23 mouse cellular contexts compared by ENCODE assay signal in genomic region chr8:81399071-81399470, GRCm38 (mm10). TPM values are rescaled to one million over a fixed set of nuclear protein-coding genes. Genes with fewer than 3 reads are reported as not detected.
DNase-seq lines count a peak whose midpoint lies in the region; ATAC-seq and TF ChIP-seq lines count a peak whose summit lies in the region.
"Had no signal": no experiment of that assay in that cellular context is flagged by ENCODE, and none has a peak within 500 bp of the region (broad histone marks: within the 10 kb centered on the region; RNA-seq: fewer than 3 reads in every experiment).

No protein-coding gene starts in this region.

- no peak for TF ChIP-seq POLR2A in brain, embryonic 14.5 days (IDR thresholded peaks at IDR 0.05; ENCODE audit: borderline replicate concordance, extremely low read depth, insufficient read depth, insufficient read length, poor library complexity, severe bottlenecking)

- H3K4me1 ChIP-seq in forebrain, embryonic 14.5 days (ENCODE audit: control insufficient read depth, insufficient read depth, low read length), result no peaks in the 10 kb centered on the region
- H3K4me1 ChIP-seq in forebrain, embryonic 16.5 days (replicated peaks; ENCODE audit: control insufficient read depth, insufficient read depth, low read length), result no peaks in the 10 kb centered on the region
- no peaks in the 10 kb centered on the region for H3K4me1 ChIP-seq in lung, postnatal 0 days (ENCODE audit: insufficient read depth, low read depth, low read length)
- H3K4me1 ChIP-seq: hindbrain, embryonic 13.5 days; intestine, embryonic 15.5 days; limb, embryonic 12.5 days had no signal

- TF ChIP-seq CTCF in lung, postnatal 0 days (IDR thresholded peaks at IDR 0.05), result no peak
- no peak for TF ChIP-seq CTCF in brain, embryonic 14.5 days (IDR thresholded peaks at IDR 0.05; ENCODE audit: borderline replicate concordance, extremely low read depth, insufficient read depth, insufficient read length)

- no peak overlapping the region for H3K27ac ChIP-seq in forebrain, embryonic 14.5 days (ENCODE audit: low read depth, low read length)
- no peak overlapping the region for H3K27ac ChIP-seq in forebrain, embryonic 16.5 days (ENCODE audit: low read length)
- no peak overlapping the region for H3K27ac ChIP-seq in lung, postnatal 0 days (ENCODE audit: low read length)
- H3K27ac ChIP-seq: hindbrain, embryonic 13.5 days; intestine, embryonic 15.5 days; layer of hippocampus, adult 2 months; limb, embryonic 12.5 days; macrophage; stomach, postnatal 0 days had no signal

- ATAC-seq in CD4-positive, CD25-positive, alpha-beta regulatory T cell, adult 4 months, result no peak
- ATAC-seq in forebrain, embryonic 14.5 days, result no peak
- no peak for ATAC-seq in forebrain, embryonic 16.5 days
- no peak for ATAC-seq in lung, postnatal 0 days
- ATAC-seq: intestine, embryonic 15.5 days; liver, postnatal 0 days had no signal

- H3K4me2 ChIP-seq in forebrain, embryonic 14.5 days (ENCODE audit: low read length), result no peak overlapping the region
- H3K4me2 ChIP-seq in forebrain, embryonic 16.5 days (ENCODE audit: low read length), result no peak overlapping the region
- H3K4me2 ChIP-seq in lung, postnatal 0 days (replicated peaks; ENCODE audit: low read depth, low read length), result no peak overlapping the region
- H3K4me2 ChIP-seq: hindbrain, embryonic 13.5 days; intestine, embryonic 15.5 days; limb, embryonic 12.5 days; liver, embryonic 11.5 days had no signal

- no peaks in the 10 kb centered on the region for H3K27me3 ChIP-seq in forebrain, embryonic 14.5 days (replicated peaks; ENCODE audit: control insufficient read depth, insufficient read depth, low read length)
- H3K27me3 ChIP-seq in forebrain, embryonic 16.5 days (replicated peaks; ENCODE audit: control insufficient read depth, insufficient read depth, low read length), result no peaks in the 10 kb centered on the region
- H3K27me3 ChIP-seq in lung, postnatal 0 days (replicated peaks; ENCODE audit: insufficient read depth, low read length), result no peaks in the 10 kb centered on the region
- H3K27me3 ChIP-seq: hindbrain, embryonic 13.5 days; intestine, embryonic 15.5 days; limb, embryonic 12.5 days had no signal

- no peaks in the 10 kb centered on the region for H3K36me3 ChIP-seq in forebrain, embryonic 14.5 days (ENCODE audit: control insufficient read depth, insufficient read depth, low read length)
- no peaks in the 10 kb centered on the region for H3K36me3 ChIP-seq in forebrain, embryonic 16.5 days (ENCODE audit: control insufficient read depth, insufficient read depth)
- no peaks in the 10 kb centered on the region for H3K36me3 ChIP-seq in lung, postnatal 0 days (ENCODE audit: insufficient read depth, low read length)
- H3K36me3 ChIP-seq: hindbrain, embryonic 13.5 days; intestine, embryonic 15.5 days; limb, embryonic 12.5 days had no signal

- H3K4me3 ChIP-seq in forebrain, embryonic 14.5 days (ENCODE audit: low read depth, low read length), result no peak overlapping the region
- H3K4me3 ChIP-seq in forebrain, embryonic 16.5 days (replicated peaks; ENCODE audit: low read length), result no peak overlapping the region
- no peak overlapping the region for H3K4me3 ChIP-seq in lung, postnatal 0 days (ENCODE audit: low read depth, low read length)
- H3K4me3 ChIP-seq: hindbrain, embryonic 13.5 days; intestine, embryonic 15.5 days; layer of hippocampus, adult 2 months; limb, embryonic 12.5 days had no signal

- DNase-seq in CD4-positive, CD25-positive, alpha-beta regulatory T cell, adult 2 months (ENCODE audit: low read depth, low spot score), result peak; percentile 3
- peak; percentile 39 for DNase-seq in forebrain, embryonic 14.5 days (ENCODE audit: low spot score)
- DNase-seq in lung, postnatal 10 days, result peak; percentile 16
- DNase-seq in lung, postnatal 0 days (ENCODE audit: low spot score), result no peak
- peak; percentile 43 for DNase-seq in brain, embryonic 14.5 days (ENCODE audit: low read depth)
- no peak for DNase-seq in retina, postnatal 1 day
- DNase-seq: adrenal gland, postnatal 36 days; cerebellum, postnatal 25 days; gastrocnemius, postnatal 36 days; kidney, adult 8-10 months; kidney, postnatal 25 days; liver, postnatal 0 days; thymus, adult 2 months; thymus, postnatal 4 days had no signal

- H3K9me3 ChIP-seq in forebrain, embryonic 14.5 days (replicated peaks; ENCODE audit: control insufficient read depth, low read length), result no peaks in the 10 kb centered on the region
- no peaks in the 10 kb centered on the region for H3K9me3 ChIP-seq in forebrain, embryonic 16.5 days (ENCODE audit: control insufficient read depth, low read length)
- H3K9me3 ChIP-seq in lung, postnatal 0 days (ENCODE audit: low read length), result no peaks in the 10 kb centered on the region
- H3K9me3 ChIP-seq: hindbrain, embryonic 13.5 days; intestine, embryonic 15.5 days; limb, embryonic 12.5 days had no signal

- TF ChIP-seq EP300 in lung, postnatal 0 days (IDR thresholded peaks at IDR 0.05), result no peak

- no peak overlapping the region for H3K9ac ChIP-seq in forebrain, embryonic 14.5 days (ENCODE audit: low read length)
- H3K9ac ChIP-seq in forebrain, embryonic 16.5 days (replicated peaks; ENCODE audit: low read depth, low read length), result no peak overlapping the region
- no peak overlapping the region for H3K9ac ChIP-seq in lung, postnatal 0 days (replicated peaks; ENCODE audit: low read depth)
- H3K9ac ChIP-seq: hindbrain, embryonic 13.5 days; intestine, embryonic 15.5 days; limb, embryonic 12.5 days; liver, postnatal 0 days had no signal

RNA-seq across cellular contexts. Expression of gene Inpp4b, which starts 56.7 kb away (rescaled TPM):
- polyA plus RNA-seq in CD4-positive, CD25-positive, alpha-beta regulatory T cell, adult 4 months (2017; shearing (Covaris generic)), result 100 to 1,000 TPM; 673 to 808 TPM
- 2.4 and 6.6 TPM in 2 replicates for polyA plus RNA-seq in forebrain, embryonic 14.5 days (2014; fragmentation: Nextera tagmentation; extraction: Ambion mirVana)
- polyA plus RNA-seq in forebrain, embryonic 16.5 days (2015; fragmentation: Nextera tagmentation; extraction: Ambion mirVana), result 4.0 and 6.5 TPM in 2 replicates
- polyA plus RNA-seq in lung, postnatal 0 days (2015; fragmentation: Nextera tagmentation; extraction: Ambion mirVana), result 20.7 and 24.0 TPM in 2 replicates
- 1.8 and 3.0 TPM in 2 replicates for polyA plus RNA-seq in brain, embryonic 14.5 days (2012; rRNA removed)

Comparison
In these comparisons a context has a peak if more than half of its experiments do, and no peak if none do; other contexts are left out.
1. DNase-seq: peak in CD4-positive, CD25-positive, alpha-beta regulatory T cell, adult 2 months (single experiment), forebrain, embryonic 14.5 days (single experiment), lung, postnatal 10 days (single experiment) and brain, embryonic 14.5 days (single experiment); none in lung, postnatal 0 days (single experiment) and retina, postnatal 1 day (single experiment).
2. RNA of gene Inpp4b, which starts 56.7 kb away (polyA plus RNA-seq): 673 to 808 TPM in CD4-positive, CD25-positive, alpha-beta regulatory T cell, adult 4 months; 20.7 to 24.0 TPM in lung, postnatal 0 days, 4.0 to 6.5 TPM in forebrain, embryonic 16.5 days, 1.8 to 3.0 TPM in brain, embryonic 14.5 days and 2.4 to 6.6 TPM in forebrain, embryonic 14.5 days; every median in the first group is over 10 times any median in the second.